Mouse (Mus musculus): Measurements from ENCODE around the gene Gabrb1.

DNA sequence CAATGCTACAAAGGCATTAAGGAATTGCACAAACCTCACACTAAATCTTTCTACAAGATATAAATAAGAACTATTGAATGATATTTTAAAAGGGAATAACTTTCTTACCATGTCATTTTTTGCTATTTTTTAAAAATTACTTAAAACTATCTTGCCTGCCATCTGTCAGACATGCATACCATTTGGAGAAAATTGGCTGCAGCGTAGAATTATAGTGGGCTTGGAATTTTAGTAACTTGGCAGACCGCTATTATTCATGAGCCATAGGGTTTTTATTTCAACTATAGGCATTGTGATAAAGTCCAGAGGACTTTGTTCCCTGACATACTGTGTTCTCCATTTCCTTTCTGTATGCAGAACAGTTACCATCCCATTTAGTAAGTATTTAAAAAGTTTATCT, 89.5 kb downstream of the Gabrb1 start:
- TF ChIP-seq HCFC1 (IDR thresholded peaks at IDR 0.05; ENCODE audit: borderline replicate concordance, insufficient read depth, low read length), result no peak
- TF ChIP-seq MAFK (IDR thresholded peaks at IDR 0.05; ENCODE audit: insufficient read depth, low read depth, low read length), result no peak
- no peak for TF ChIP-seq CHD2 (IDR thresholded peaks at IDR 0.05; ENCODE audit: low read depth, low read length)
- no peak for TF ChIP-seq ZNF384 (IDR thresholded peaks at IDR 0.05; ENCODE audit: low read depth, low read length)
- no peak for TF ChIP-seq ZC3H11A (IDR thresholded peaks at IDR 0.05; ENCODE audit: borderline replicate concordance, low read depth, low read length)

Data from ES-E14 (cell line).